Mouse (Mus musculus) myocyte (in vitro differentiated cells): ENCODE measurements at regions not wholly inside any gene's neighbourhood (a gene's known extent, or its start where the extent isn't known, plus 50 kb on each side); places are given as distances from the start of the nearest gene placed in this dataset.

ENCODE experiments used
- H3K27me3 ChIP-seq: one replicate; pipeline ENCODE4 v1.6.1; 2011; ENCODE audit not compliant: control insufficient read depth, insufficient read depth, insufficient read length
- H3K36me3 ChIP-seq: one replicate; pipeline ENCODE4 v1.6.1; 2011; ENCODE audit not compliant: control insufficient read depth, insufficient read depth
- H3K4me2 ChIP-seq: one replicate; pipeline ENCODE4 v1.6.1; 2011; ENCODE audit warnings: low read depth, control low read depth
- H3K4me3 ChIP-seq: one replicate; pipeline ENCODE4 v1.5.1; 2011; ENCODE audit warnings: mild to moderate bottlenecking, control low read depth, moderate library complexity
- H3K79me2 ChIP-seq: one replicate; pipeline ENCODE4 v1.6.1; 2011; ENCODE audit not compliant: control insufficient read depth, insufficient read depth
- H3ac ChIP-seq: one replicate; pipeline ENCODE4 v1.6.1; 2011; ENCODE audit not compliant: control insufficient read depth, insufficient read length
- CEBPB ChIP-seq: IDR thresholded peaks from 2 replicates; pipeline ENCODE4 v1.6.1; 2011; ENCODE audit warnings: mild to moderate bottlenecking, moderate library complexity; ENCODE audit not compliant: poor library complexity, insufficient read depth, severe bottlenecking
- E2F4 ChIP-seq: IDR thresholded peaks from one replicate; pipeline ENCODE4 v1.6.1; 2011; ENCODE audit warnings: mild to moderate bottlenecking, control low read depth, moderate library complexity; ENCODE audit not compliant: insufficient read depth
- MAX ChIP-seq: IDR thresholded peaks from one replicate; pipeline ENCODE4 v1.6.1; 2011; ENCODE audit warnings: low read depth, mild to moderate bottlenecking, control low read depth
- MYOD1 ChIP-seq, 3 experiments: IDR thresholded peaks; one replicate each; pipeline ENCODE4 v1.6.1; 2011; ENCODE audit warnings: control low read depth in 2 of 3, low read depth in 2 of 3, mild to moderate bottlenecking in 2 of 3, moderate library complexity in 1 of 3; ENCODE audit not compliant: insufficient read length in 2 of 3, control insufficient read depth in 1 of 3
- MYOG ChIP-seq, 3 experiments: IDR thresholded peaks; one replicate each; pipeline ENCODE4 v1.6.1; 2011; ENCODE audit warnings: control low read depth in 2 of 3, low read depth in 2 of 3, mild to moderate bottlenecking in 2 of 3; ENCODE audit not compliant: insufficient read length in 2 of 3, control insufficient read depth in 1 of 3, insufficient read depth in 1 of 3
- POLR2A ChIP-seq: IDR thresholded peaks from one replicate; pipeline ENCODE4 v1.6.1; 2011; ENCODE audit warnings: low read depth, mild to moderate bottlenecking, control low read depth, moderate library complexity; ENCODE audit not compliant: insufficient read length
- POLR2AphosphoS2 ChIP-seq: IDR thresholded peaks from one replicate; pipeline ENCODE4 v1.6.1; 2011; ENCODE audit warnings: low read depth, control low read depth; ENCODE audit not compliant: insufficient read length
- REST ChIP-seq: IDR thresholded peaks from one replicate; pipeline ENCODE4 v1.6.1; 2011; ENCODE audit warnings: mild to moderate bottlenecking, control low read depth, moderate library complexity; ENCODE audit not compliant: insufficient read depth, insufficient read length
- SRF ChIP-seq: IDR thresholded peaks from one replicate; pipeline ENCODE4 v1.6.1; 2011; ENCODE audit warnings: low read depth; ENCODE audit not compliant: control insufficient read depth, insufficient read length
- TCF12 ChIP-seq: IDR thresholded peaks from one replicate; pipeline ENCODE4 v1.6.1; 2011; ENCODE audit warnings: mild to moderate bottlenecking, control low read depth; ENCODE audit not compliant: poor library complexity, insufficient read depth, severe bottlenecking
- TCF3 ChIP-seq: IDR thresholded peaks from one replicate; pipeline ENCODE4 v1.6.1; 2011; ENCODE audit warnings: low read depth, control low read depth; ENCODE audit not compliant: insufficient read length
- USF1 ChIP-seq: IDR thresholded peaks from one replicate; pipeline ENCODE4 v1.6.1; 2011; ENCODE audit warnings: low read depth, mild to moderate bottlenecking, control low read depth, moderate library complexity

- Histone ChIP-seq H3K4me3 (no peak overlapping the region), H3K36me3 (no peaks in the 10 kb centered on the region), H3K27me3 (no peaks in the 10 kb centered on the region), H3K79me2 (no peaks in the 10 kb centered on the region), H3K4me2 (no peak overlapping the region), H3ac (no peak overlapping the region)
- TF ChIP-seq MAX (no peak), TCF3 (no peak), E2F4 (no peak), POLR2A (no peak), SRF (no peak), POLR2AphosphoS2 (no peak), USF1 (no peak), MYOG (IDR thresholded peaks at IDR 0.05; ENCODE audit: control insufficient read depth in 1 of 3, insufficient read depth in 1 of 3, insufficient read length in 2 of 3, low read depth in 2 of 3) (no peak)
Observed at GRCm38 (mm10) chr12:28332591-28332990, 219.6 kb downstream of the Dcdc2c start.

DNA sequence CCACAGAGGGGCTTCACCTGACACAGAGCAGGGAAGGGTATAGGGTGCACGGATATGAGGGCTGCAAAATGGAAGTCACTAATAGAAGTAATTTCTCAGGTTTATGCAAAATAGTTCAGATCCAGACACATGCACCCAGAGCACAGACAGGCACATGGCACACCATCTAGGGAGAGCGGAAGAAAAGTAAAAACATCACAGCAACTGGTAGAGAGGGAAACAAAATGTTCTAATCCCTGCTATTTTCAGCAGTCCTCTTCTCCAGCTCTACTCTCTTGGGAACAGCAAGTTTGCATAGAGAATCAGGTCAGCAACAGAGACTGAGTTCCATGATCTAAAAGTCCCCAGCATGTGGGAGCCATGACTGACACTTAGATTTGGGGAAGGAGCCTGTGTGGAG, 220.4 kb downstream of the Dcdc2c start:
- no peak overlapping the region for H3K4me3 ChIP-seq
- TF ChIP-seq TCF3 (no peak), MAX (no peak), E2F4 (no peak), MYOD1 (IDR thresholded peaks at IDR 0.05; ENCODE audit: control insufficient read depth in 1 of 3, insufficient read length in 2 of 3, low read depth in 2 of 3) (no peak), TCF12 (no peak), CEBPB (no peak), POLR2AphosphoS2 (no peak), REST (no peak), SRF (no peak), MYOG (IDR thresholded peaks at IDR 0.05; ENCODE audit: control insufficient read depth in 1 of 3, insufficient read depth in 1 of 3, insufficient read length in 2 of 3, low read depth in 2 of 3) (no peak), USF1 (no peak), POLR2A (no peak)
- H3K36me3 ChIP-seq = no peaks in the 10 kb centered on the region
- no peaks in the 10 kb centered on the region for H3K27me3 ChIP-seq
- no peaks in the 10 kb centered on the region for H3K79me2 ChIP-seq
- H3K4me2 ChIP-seq = no peak overlapping the region
- no peak overlapping the region for H3ac ChIP-seq

DNA sequence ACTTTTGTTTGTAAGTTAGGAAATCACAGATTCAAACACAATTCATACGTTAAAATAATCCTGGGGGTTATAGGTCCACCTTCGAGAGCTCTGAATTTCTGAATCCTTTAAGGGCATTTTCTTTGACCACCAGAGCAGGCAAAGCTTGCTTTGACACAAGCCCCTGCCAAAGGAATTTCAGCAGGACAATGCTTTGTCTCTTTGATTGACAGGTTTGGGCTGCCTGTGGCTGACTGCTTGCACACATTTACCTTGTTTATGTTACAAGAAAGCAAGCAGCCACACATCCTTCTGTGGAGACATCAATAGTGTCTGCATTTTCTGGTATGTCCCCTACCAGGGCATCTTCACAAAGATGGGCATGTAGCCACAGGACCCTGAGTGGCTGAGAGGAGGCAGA, 228.5 kb downstream of the Dcdc2c start:
- no peak for TF ChIP-seq POLR2A
- no peak for TF ChIP-seq MYOD1 (IDR thresholded peaks at IDR 0.05; ENCODE audit: control insufficient read depth in 1 of 3, insufficient read length in 2 of 3, low read depth in 2 of 3)
- TF ChIP-seq MYOG (IDR thresholded peaks at IDR 0.05; ENCODE audit: control insufficient read depth in 1 of 3, insufficient read depth in 1 of 3, insufficient read length in 2 of 3, low read depth in 2 of 3) = no peak
- TF ChIP-seq MAX = no peak
- no peak for TF ChIP-seq SRF
- TF ChIP-seq REST = no peak
- TF ChIP-seq TCF3 = no peak
- TF ChIP-seq POLR2AphosphoS2 = no peak
- TF ChIP-seq USF1 = no peak
- TF ChIP-seq CEBPB = no peak
- TF ChIP-seq TCF12 = no peak
- TF ChIP-seq E2F4 = no peak

DNA sequence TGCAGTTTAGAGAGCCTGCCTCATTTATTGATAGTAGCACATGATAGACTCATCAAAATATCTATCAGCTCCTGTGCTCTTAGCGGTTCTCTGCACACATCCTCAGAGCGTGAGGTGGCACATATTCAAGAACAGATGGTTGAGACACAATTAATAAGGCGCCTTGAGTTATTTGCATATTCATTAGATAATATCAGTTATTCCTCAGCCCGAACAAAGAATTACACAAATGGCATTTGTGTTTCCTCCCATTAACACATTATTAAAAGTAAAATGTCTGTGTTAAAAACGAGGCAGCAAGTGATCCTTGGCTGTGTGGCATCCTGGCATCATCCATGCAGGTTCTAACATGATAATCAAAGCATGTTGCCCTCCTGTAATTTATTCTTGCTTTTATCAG, 243.0 kb downstream of the Dcdc2c start:
- TF ChIP-seq TCF3 (no peak), MAX (no peak), SRF (no peak), REST (no peak), USF1 (no peak), MYOD1 (IDR thresholded peaks at IDR 0.05; ENCODE audit: control insufficient read depth in 1 of 3, insufficient read length in 2 of 3, low read depth in 2 of 3) (no peak), MYOG (IDR thresholded peaks at IDR 0.05; ENCODE audit: control insufficient read depth in 1 of 3, insufficient read depth in 1 of 3, insufficient read length in 2 of 3, low read depth in 2 of 3) (no peak), TCF12 (no peak), CEBPB (no peak), E2F4 (no peak), POLR2A (no peak), POLR2AphosphoS2 (no peak)
- H3K27me3 ChIP-seq = no peaks in the 10 kb centered on the region
- H3K36me3 ChIP-seq = no peaks in the 10 kb centered on the region
- no peak overlapping the region for H3ac ChIP-seq
- no peak overlapping the region for H3K4me2 ChIP-seq
- no peak overlapping the region for H3K4me3 ChIP-seq
- no peaks in the 10 kb centered on the region for H3K79me2 ChIP-seq

More for the DNA sequence above, 228.5 kb downstream of the Dcdc2c start:
- Histone ChIP-seq H3ac (no peak overlapping the region), H3K27me3 (no peaks in the 10 kb centered on the region), H3K36me3 (no peaks in the 10 kb centered on the region), H3K4me3 (no peak overlapping the region), H3K79me2 (no peaks in the 10 kb centered on the region), H3K4me2 (no peak overlapping the region)

DNA sequence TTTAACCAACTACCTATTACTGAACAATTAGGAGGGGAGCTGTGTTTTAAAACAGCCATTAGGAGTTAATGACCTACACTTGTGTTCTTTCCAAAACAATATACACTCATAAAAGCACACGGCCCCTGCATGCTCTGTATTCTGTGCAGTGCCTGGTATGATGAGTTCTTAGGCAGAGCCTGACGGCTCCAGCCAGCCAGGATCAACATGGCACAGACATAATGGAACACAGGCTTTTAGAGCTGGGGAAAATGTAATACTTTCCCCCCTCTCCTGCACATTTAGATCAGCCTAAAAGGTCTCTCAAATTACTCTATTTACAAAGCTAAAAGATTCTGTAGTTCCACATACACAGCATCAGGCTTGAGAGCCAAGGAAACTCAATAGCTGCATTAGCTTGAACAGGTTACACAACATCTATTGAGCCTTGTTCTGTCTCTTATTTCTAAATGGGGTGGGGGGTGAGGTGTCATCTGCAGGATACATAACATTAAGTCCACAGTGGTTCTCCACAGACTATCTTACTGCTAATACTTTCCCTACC, 250.1 kb downstream of the Dcdc2c start:
- Histone ChIP-seq H3K79me2 (no peaks in the 10 kb centered on the region), H3K36me3 (no peaks in the 10 kb centered on the region), H3K27me3 (no peaks in the 10 kb centered on the region), H3ac (no peak overlapping the region), H3K4me2 (no peak overlapping the region), H3K4me3 (no peak overlapping the region)
- TF ChIP-seq TCF12 = no peak
- no peak for TF ChIP-seq REST
- no peak for TF ChIP-seq E2F4
- TF ChIP-seq MYOG (IDR thresholded peaks at IDR 0.05; ENCODE audit: control insufficient read depth in 1 of 3, insufficient read depth in 1 of 3, insufficient read length in 2 of 3, low read depth in 2 of 3) = no peak
- TF ChIP-seq CEBPB = no peak
- no peak for TF ChIP-seq TCF3
